Mouse (Mus musculus) stomach, postnatal 0 days (tissue): Measurements from ENCODE around the gene Dnajb1.

ENCODE experiments used
- CTCF ChIP-seq: IDR thresholded peaks from 2 replicates; pipeline ENCODE4 v1.5.1; 2016; ENCODE audit warnings: antibody characterized with exemption, low read depth, mild to moderate bottlenecking, moderate library complexity
- EP300 ChIP-seq: optimal IDR thresholded peaks from 2 replicates; pipeline ENCODE3; 2016; ENCODE audit warnings: antibody characterized with exemption

DNA sequence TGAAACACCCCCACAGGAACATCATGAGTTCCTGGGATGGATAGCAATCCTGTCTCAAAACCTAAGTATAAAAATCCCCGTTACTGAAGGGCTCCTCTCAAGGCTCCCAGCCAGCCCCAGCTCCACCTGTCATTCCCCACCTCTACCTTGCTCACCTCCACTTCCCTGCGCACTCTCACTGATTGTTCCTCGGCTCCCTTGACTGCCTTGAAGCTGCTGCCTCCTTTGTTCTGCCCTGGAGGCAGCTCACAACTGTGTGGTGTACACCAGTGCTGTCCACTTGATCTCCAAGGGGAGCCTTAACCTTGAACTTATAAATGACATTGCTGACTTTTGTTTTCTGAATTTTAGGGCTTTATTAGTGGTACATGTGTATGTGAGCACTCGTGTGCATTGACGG is 39.9 kb upstream of the Dnajb1 start:
- TF ChIP-seq CTCF (no peak), EP300 (no peak)
